Mouse (Mus musculus) macrophage (primary cell): ENCODE results near the gene Fam229b. TPM values are rescaled to one million over a fixed set of nuclear protein-coding genes. Genes with fewer than 3 reads are reported as not detected.

Experiments used
- H3K27ac ChIP-seq: fragments of 350-480 bp; formaldehyde crosslinking; 2 replicates; pipeline ENCODE4 v1.9.0; 2021
- H3K36me3 ChIP-seq: fragments of 350-480 bp; formaldehyde crosslinking; 2 replicates; pipeline ENCODE4 v1.9.0; 2021; ENCODE audit errors: inconsistent target
- H3K4me3 ChIP-seq: fragments of 350-480 bp; formaldehyde crosslinking; 2 replicates; pipeline ENCODE4 v1.9.0; 2021; ENCODE audit errors: inconsistent target
- H3K79me2 ChIP-seq: fragments of 350-480 bp; formaldehyde crosslinking; 2 replicates; pipeline ENCODE4 v1.9.0; 2021; ENCODE audit errors: inconsistent target
- WGBS: methylation state at CpG from one replicate; pipeline ENCODE4 v1.1.7; 2026; ENCODE audit warnings: inconsistent platforms; ENCODE audit not compliant: missing documents; 5-methylcytosine and 5-hydroxymethylcytosine counted together
- polyA plus RNA-seq: library from polyadenylated mRNA; stranded (reverse); fragments of 250-400 nt; gene quantifications from 3 replicates; pipeline ENCODE4 v1.2.4, GENCODE M21; 2018; ENCODE audit warnings: inconsistent platforms

The Fam229b gene
- polyA plus RNA-seq, 1 experiment from 2014 or later = 0.85 TPM

- Histone ChIP-seq H3K4me3 (no peak overlapping the region), H3K79me2 (no peaks in the 10 kb centered on the region), H3K36me3 (no peaks in the 10 kb centered on the region), H3K27ac (no peak overlapping the region)
- WGBS = 85% methylated on average over 9 of the region's 9 CpGs
Measured at GRCm38 (mm10) chr10:39096981-39097380, 36.7 kb downstream of the Fam229b start.

GRCm38 (mm10) chr10:39072048-39072447, 61.7 kb downstream of the Fam229b start:
- H3K4me3 ChIP-seq = no peak overlapping the region
- H3K27ac ChIP-seq = no peak overlapping the region
- H3K79me2 ChIP-seq = no peaks in the 10 kb centered on the region
- WGBS = 73% methylated on average over 4 of the region's 4 CpGs
- no peaks in the 10 kb centered on the region for H3K36me3 ChIP-seq

Other genes starting within 250 kb of the Fam229b start
- gene Lama4, start 168.4 kb downstream of the Fam229b start, polyA plus RNA-seq = 0.06 TPM in 1 of 3 replicates, not detected in the others
- gene Tube1, start 62 bp upstream of the Fam229b start, polyA plus RNA-seq = 0.69 to 2.1 TPM (median 0.73 TPM) in 3 replicates
- gene Ccn6, start 29.9 kb upstream of the Fam229b start, polyA plus RNA-seq = not detected in 3 replicates
- 11.3 to 23.4 TPM (median 18.6 TPM) in 3 replicates for gene Fyn, start 234.9 kb upstream of the Fam229b start, polyA plus RNA-seq